In the genomic region with DNA sequence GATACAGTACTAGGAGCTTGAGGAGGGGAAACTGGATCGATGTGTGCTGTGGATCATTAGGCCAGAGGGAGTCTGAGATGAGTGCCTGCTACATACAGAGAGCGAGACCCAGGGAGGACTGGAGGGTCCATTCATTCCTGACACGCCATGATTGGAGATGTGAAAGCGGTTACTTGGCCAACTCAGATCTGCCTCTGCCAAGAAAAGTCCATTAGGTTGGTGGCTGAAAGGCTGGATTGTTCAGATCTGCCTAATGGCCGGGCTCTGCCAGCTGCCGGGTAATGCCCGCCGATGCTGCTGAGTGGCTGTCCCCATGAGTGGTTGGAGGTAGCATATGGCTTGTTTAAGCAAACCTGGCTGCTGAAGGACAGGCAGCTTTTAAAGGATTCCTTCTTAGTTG, we compare ENCODE assay signal across 12 mouse cellular contexts. TPM values are rescaled to one million over a fixed set of nuclear protein-coding genes. Genes with fewer than 3 reads are reported as not detected.
A peak's percentile ranks its signal among the peaks of the same experiment; 100 is the strongest.
DNase-seq lines count a peak whose midpoint lies in the region; ATAC-seq lines count a peak whose summit lies in the region.
"Had no signal": no experiment of that assay in that cellular context is flagged by ENCODE, and none has a peak within 500 bp of the region (broad histone marks: within the 10 kb centered on the region; RNA-seq: fewer than 3 reads in every experiment).

No protein-coding gene starts in this region.

- no peak overlapping the region for H3K27ac ChIP-seq in neural tube, embryonic 12.5 days
- H3K27ac ChIP-seq: lung, embryonic 15.5 days had no signal

- H3K9ac ChIP-seq in neural tube, embryonic 12.5 days = no peak overlapping the region
- H3K9ac ChIP-seq: heart, embryonic 12.5 days; lung, embryonic 15.5 days had no signal

- peaks cover 31% of the 10 kb centered on the region for H3K4me1 ChIP-seq in neural tube, embryonic 12.5 days

- H3K27me3 ChIP-seq in neural tube, embryonic 12.5 days (replicated peaks) = no peaks in the 10 kb centered on the region
- H3K27me3 ChIP-seq: heart, embryonic 12.5 days; lung, embryonic 15.5 days; Patski had no signal

- peak; percentile 30; the same call in 1 of the 2 replicates for ATAC-seq in neural tube, embryonic 12.5 days (ENCODE audit: low FRiP score, low read depth)
- no peak for ATAC-seq in activated CD4-positive, CD25-positive, alpha-beta regulatory T cell, adult 4 months
- ATAC-seq: intestine, embryonic 16.5 days; Patski had no signal

- H3K4me2 ChIP-seq in neural tube, embryonic 12.5 days (replicated peaks) = no peak overlapping the region
- H3K4me2 ChIP-seq: heart, embryonic 12.5 days; lung, embryonic 15.5 days had no signal

- H3K4me3 ChIP-seq in neural tube, embryonic 12.5 days = no peak overlapping the region
- H3K4me3 ChIP-seq: heart, embryonic 12.5 days; lung, embryonic 15.5 days had no signal

- no peaks in the 10 kb centered on the region for H3K36me3 ChIP-seq in neural tube, embryonic 12.5 days
- H3K36me3 ChIP-seq: heart, embryonic 12.5 days; lung, embryonic 15.5 days had no signal

- DNase-seq in cerebellum, adult 9-11 months = peak; percentile 11
- DNase-seq in cerebellum, adult 8-10 months = no peak
- no peak for DNase-seq in neural tube, embryonic 10.5 days (ENCODE audit: extremely low spot score, low spot score)
- peak; percentile 14 to 37 for DNase-seq in left cerebral cortex, adult 18-20 months (ENCODE audit: low spot score in 2 of 2)
- no peak for DNase-seq in ovary, postnatal 36 days (ENCODE audit: low spot score)
- DNase-seq in kidney, adult 11 months = no peak

- H3K9me3 ChIP-seq in neural tube, embryonic 12.5 days = no peaks in the 10 kb centered on the region
- H3K9me3 ChIP-seq: heart, embryonic 12.5 days; lung, embryonic 15.5 days had no signal

- whole genome bisulfite sequencing in neural tube, embryonic 12.5 days = 77% methylated on average over 8 of the region's 8 CpGs

RNA-seq across cellular contexts. Expression of a gene that starts 12.4 kb away (rescaled TPM):
- polyA plus RNA-seq in neural tube, embryonic 12.5 days (2016; fragmentation: Nextera tagmentation; extraction: Ambion mirVana) = 36.1 and 37.3 TPM in 2 replicates
- total RNA-seq in left cerebral cortex, adult 18-20 months (2021) = 100 to 1,000 TPM in 1 of 2 experiments, 10 to 100 TPM in 1; 90.4 to 101 TPM
- polyA plus RNA-seq in activated CD4-positive, CD25-positive, alpha-beta regulatory T cell, adult 4 months (2017; shearing (Covaris generic)) = 1 to 10 TPM in 1 of 2 experiments, under 1 TPM in 1; 0.46 to 1.3 TPM

Comparison
In these comparisons a context has a peak if more than half of its experiments do, and no peak if none do; other contexts are left out.
1. DNase-seq: peak in cerebellum, adult 9-11 months (single experiment) and left cerebral cortex, adult 18-20 months (2 of 2); none in cerebellum, adult 8-10 months (single experiment), neural tube, embryonic 10.5 days (single experiment), ovary, postnatal 36 days (single experiment) and kidney, adult 11 months (single experiment).
2. RNA of a gene that starts 12.4 kb away (polyA plus RNA-seq): 36.1 to 37.3 TPM in neural tube, embryonic 12.5 days; 0.46 to 1.3 TPM in activated CD4-positive, CD25-positive, alpha-beta regulatory T cell, adult 4 months; every median in the first group is over 10 times any median in the second.